Mouse (Mus musculus): ENCODE measurements around the gene H1foo. TPM values are rescaled to one million over a fixed set of nuclear protein-coding genes. Genes with fewer than 3 reads are reported as not detected.

H1foo gene
- polyA plus RNA-seq (2012; rRNA removed; ENCODE audit: low replicate concordance) = not detected in 2 replicates

GRCm38 (mm10) chr6:115944638-115945037 lies at the start of gene H1foo:
TSS of gene H1foo (plus strand) at chr6:115944938.

GRCm38 (mm10) chr6:115931639-115932038 lies 13.1 kb upstream of the H1foo start, which contains the start of gene Rho:
TSS of gene Rho (plus strand) at chr6:115931748.

GRCm38 (mm10) chr6:115994877-115995520 lies 50.3 kb downstream of the H1foo start, which contains the start of gene Plxnd1:
TSS of gene Plxnd1 (minus strand) at chr6:115995005.

Other genes starting within 250 kb of the H1foo start
- gene Tmem40, start 182.5 kb upstream of the H1foo start, polyA plus RNA-seq (2012; rRNA removed; ENCODE audit: low replicate concordance) = 0.60 TPM in 1 of 2 replicates, not detected in the other
- gene Cand2, start 170.4 kb upstream of the H1foo start, polyA plus RNA-seq (2012; rRNA removed; ENCODE audit: low replicate concordance) = 1.6 and 3.9 TPM in 2 replicates
- 92.9 and 128 TPM in 2 replicates for gene Rpl32, start 136.2 kb upstream of the H1foo start, polyA plus RNA-seq (2012; rRNA removed; ENCODE audit: low replicate concordance)
- gene Efcab12, start 106.5 kb upstream of the H1foo start, polyA plus RNA-seq (2012; rRNA removed; ENCODE audit: low replicate concordance) = 0.07 TPM in 1 of 2 replicates, not detected in the other
- 0.17 and 0.47 TPM in 2 replicates for gene Mbd4, start 91.6 kb upstream of the H1foo start, polyA plus RNA-seq (2012; rRNA removed; ENCODE audit: low replicate concordance)
- gene Ift122, start 91.5 kb upstream of the H1foo start, polyA plus RNA-seq (2012; rRNA removed; ENCODE audit: low replicate concordance) = 2.6 and 3.4 TPM in 2 replicates
- 0.34 and 0.47 TPM in 2 replicates for gene Rho, start 13.2 kb upstream of the H1foo start, polyA plus RNA-seq (2012; rRNA removed; ENCODE audit: low replicate concordance)
- gene Plxnd1, start 50.1 kb downstream of the H1foo start, polyA plus RNA-seq (2012; rRNA removed; ENCODE audit: low replicate concordance) = 14.4 and 22.1 TPM in 2 replicates
- 5.3 and 9.3 TPM in 2 replicates for gene Tmcc1, start 248.5 kb downstream of the H1foo start, polyA plus RNA-seq (2012; rRNA removed; ENCODE audit: low replicate concordance)